Mouse (Mus musculus) thymus, postnatal 36 days (tissue): ENCODE data around the gene Bcar3.

ENCODE experiments used
- DNase-seq, 2 experiments: peaks; one replicate each; pipeline ENCODE4 v3.0.0; 2022; ENCODE audit warnings: mixed read lengths in 2 of 2

The Bcar3 gene

DNA sequence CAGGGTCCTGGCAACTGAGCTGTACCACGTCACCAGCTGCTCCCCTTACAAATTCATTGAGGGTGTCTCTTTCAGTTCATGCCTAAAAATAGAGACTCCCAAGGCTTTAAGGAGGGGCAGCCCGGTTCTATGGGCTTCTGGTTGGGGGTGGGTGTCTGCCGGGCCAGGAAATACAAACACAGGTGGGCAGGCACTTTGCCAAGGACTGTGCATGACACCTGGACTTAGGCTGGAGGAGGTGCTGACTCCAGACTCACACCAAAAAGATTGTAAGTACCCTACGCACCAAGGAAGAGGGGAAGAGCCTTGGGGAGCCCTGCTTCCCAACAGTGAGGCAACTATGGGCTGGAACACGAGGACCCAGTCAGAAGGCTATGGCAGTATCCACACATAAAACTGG is 44.1 kb downstream of the Bcar3 start:
- no peak for DNase-seq

- DNase-seq = no peak
These were observed 45.0 kb downstream of the Bcar3 start for GRCm38 (mm10) chr3:122338897-122339296.

GRCm38 (mm10) chr3:122340135-122341068 is 46.5 kb downstream of the Bcar3 start:
- DNase-seq = no peak

DNA sequence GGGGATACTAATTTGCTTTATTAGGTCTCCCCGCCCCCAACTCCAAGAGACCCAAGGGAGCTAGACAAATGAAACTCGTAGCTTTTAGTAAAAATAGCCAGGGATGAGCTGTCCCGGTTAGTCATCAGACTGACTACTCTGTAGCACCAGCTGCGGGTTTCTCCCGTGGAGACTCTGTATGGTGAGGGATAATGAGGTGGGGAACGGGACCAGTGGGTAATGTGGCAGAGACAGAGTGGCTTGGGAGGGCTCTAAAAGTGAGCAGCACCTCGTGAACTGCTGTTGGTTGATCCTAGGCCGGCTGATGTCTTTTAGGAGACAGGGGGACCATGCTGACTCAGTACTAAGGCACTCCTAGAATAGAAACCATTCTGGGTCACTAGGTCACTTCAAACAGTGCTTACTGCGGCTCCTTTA is 49.5 kb downstream of the Bcar3 start:
- DNase-seq = no peak

- DNase-seq = no peak
These were observed 50.4 kb downstream of the Bcar3 start for GRCm38 (mm10) chr3:122344350-122344749.

DNA sequence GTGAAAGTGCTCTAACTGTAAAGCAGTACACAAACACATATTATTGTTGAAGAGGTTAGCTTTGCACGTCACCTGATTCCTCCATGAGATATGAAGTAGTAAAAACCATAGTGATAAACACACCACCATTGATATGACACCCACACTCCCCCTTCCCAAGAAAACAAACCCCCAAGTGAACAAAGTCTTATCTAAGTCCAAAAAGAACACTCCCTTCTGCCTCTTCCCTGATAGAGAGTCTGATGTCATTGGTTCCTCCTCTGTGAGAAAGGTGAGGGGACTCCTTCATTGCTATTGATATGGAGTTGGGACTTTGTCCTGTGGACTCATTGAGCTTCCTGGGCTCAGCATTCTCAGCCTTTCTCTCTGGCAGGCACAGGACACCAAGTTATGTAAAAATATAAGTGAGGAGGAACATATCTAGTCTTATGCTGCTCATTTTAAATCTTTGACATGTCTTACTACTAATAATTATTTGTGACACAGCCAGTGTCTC is 52.1 kb downstream of the Bcar3 start:
- no peak for DNase-seq

- DNase-seq = no peak
These were observed 52.7 kb downstream of the Bcar3 start for GRCm38 (mm10) chr3:122346600-122346999.

GRCm38 (mm10) chr3:122348677-122349076 is 54.7 kb downstream of the Bcar3 start:
- no peak for DNase-seq

- DNase-seq = no peak
These were observed 58.9 kb downstream of the Bcar3 start for GRCm38 (mm10) chr3:122352801-122353200.

DNA sequence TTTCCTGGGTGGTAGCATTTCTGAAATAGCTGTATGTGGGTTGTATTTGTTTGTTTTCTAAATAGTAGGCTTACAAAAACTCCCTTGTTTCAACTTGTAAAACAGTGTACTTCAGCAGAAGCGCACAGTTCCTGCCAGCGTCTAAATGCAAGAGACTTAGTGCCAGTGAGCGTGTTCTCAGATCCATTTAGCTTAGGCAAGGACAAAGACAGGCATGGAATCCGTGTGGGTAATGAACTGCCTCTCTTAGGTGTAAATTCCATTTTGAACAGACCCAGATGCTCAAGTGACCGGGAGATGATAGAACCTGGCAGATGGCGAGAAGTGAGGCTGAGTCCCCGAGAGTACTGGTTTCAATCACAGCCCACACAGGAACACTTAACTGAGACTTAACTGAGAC is 65.5 kb downstream of the Bcar3 start:
- no peak for DNase-seq

DNA sequence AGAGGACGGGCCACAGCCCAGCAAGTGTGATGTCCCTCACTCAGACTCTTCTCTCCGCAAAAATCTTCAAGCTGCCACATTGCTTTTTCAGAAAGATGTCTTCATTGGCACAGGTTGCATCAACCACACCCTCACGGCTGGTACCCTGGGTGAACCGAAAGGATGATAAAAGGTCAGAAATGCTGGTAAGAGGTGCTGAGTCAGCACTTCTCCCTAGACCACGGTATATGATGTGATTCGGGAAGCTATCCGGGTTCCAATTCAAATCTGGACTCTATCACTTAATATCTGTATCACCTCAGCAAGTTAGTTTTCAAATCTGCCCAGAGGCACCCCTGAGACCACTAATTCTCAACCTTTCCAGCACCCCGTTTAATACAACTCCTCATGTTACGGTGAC is 66.0 kb downstream of the Bcar3 start:
- DNase-seq = no peak

DNA sequence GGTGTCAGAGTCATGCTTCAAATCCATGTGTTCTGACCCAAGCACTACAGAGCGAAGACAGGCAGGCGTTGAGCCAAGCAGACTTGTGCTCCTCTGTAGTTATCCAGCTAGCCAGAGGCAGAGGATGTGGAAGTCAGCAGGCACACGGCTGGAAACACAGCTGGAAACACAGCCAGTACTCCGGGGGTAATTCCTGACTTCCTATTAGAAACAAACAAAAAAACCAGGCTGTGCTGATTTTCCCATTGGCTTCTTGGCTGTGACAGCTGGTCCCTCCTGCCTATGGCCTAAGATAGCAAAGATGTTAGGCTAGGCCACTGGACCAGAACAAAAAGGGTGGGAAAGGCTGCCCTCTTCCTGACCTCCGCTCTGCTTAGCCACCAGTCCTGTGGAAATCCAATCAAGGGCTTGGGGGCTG is 66.8 kb downstream of the Bcar3 start:
- no peak for DNase-seq

GRCm38 (mm10) chr3:122362719-122363118 is 68.8 kb downstream of the Bcar3 start:
- no peak for DNase-seq

DNA sequence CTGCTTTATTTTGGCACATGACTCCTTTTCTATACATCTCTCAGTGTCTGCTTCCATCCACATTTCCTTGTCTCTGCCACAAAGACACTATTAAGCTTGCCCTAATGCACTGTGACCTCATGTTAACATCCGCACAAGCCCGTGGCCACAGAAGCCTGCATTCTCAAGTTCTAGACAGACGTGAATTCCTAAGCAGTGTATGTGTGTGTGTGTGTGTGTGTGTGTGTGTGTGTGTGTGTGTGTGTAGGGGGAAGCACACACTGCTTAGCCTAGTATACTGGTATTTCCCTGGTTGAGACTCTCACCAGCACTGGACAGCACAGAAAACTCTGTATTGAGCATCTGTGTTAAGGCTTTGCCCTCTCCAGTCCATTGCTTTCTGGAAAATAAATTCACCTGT is 70.6 kb downstream of the Bcar3 start:
- DNase-seq = no peak

DNA sequence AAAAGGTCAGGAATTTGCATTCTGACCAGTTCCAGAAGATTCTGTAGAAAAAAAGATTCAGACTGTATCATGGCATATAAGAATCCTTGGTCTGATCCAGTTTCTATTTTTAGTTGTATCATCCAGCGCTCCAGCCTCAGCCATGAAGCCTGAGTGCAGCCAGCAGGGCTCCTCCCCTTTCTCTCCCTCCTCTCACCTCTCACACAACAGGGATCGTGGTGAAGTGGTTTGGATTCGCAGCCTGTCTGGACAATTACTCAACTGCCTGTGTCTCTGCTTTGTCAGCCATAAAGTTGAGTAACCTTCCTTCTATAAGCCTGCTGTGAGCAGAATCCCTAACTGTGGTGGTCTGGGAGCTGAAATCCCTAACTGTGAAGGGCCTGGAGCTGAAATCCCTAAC is 71.4 kb downstream of the Bcar3 start:
- no peak for DNase-seq

GRCm38 (mm10) chr3:122371646-122372341 is 77.9 kb downstream of the Bcar3 start:
- DNase-seq = no peak

GRCm38 (mm10) chr3:122372617-122373016 is 78.7 kb downstream of the Bcar3 start:
- DNase-seq = no peak

DNA sequence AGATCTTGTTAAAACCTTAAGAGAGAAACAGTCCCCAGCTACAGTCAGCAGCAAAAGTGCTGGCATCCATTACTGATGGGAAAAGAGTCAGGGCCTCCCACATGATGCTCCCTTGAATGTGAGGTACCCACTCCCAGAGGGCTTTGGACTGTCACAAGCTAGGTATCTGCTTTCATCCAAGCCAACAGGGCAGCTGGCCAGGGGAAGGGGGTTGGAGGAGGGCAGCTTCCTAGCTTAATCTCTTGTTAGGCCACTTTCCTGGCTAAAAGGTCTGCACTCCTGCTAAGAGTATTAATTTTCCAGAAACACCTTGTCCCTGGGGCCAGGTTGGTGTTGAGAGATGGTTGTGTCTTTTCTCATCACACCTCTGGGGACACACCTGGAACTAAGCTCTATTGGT is 82.1 kb downstream of the Bcar3 start:
- DNase-seq = no peak

DNA sequence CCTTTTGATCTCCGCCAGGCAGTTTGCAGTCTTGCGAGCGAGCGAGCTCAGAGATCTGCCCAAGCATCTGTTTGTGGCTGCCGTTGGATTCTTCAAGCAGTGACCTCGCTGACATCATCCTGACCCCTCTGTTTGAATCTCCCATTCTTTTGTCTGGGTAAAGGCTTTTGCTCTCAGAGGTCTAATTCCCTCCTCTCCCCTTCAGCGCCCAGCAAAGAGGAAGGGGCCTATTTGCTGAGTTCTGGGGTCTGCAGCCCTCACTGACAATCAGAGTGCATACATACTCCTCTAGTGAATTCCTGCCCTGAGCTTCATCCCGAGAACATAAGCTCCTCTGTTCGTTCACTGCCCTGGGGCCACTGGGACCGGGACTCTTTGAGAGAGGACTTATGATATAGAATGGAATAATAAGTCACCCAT is 82.5 kb downstream of the Bcar3 start:
- DNase-seq = no peak

GRCm38 (mm10) chr3:122376841-122377464 is 83.0 kb downstream of the Bcar3 start:
- DNase-seq = no peak

DNA sequence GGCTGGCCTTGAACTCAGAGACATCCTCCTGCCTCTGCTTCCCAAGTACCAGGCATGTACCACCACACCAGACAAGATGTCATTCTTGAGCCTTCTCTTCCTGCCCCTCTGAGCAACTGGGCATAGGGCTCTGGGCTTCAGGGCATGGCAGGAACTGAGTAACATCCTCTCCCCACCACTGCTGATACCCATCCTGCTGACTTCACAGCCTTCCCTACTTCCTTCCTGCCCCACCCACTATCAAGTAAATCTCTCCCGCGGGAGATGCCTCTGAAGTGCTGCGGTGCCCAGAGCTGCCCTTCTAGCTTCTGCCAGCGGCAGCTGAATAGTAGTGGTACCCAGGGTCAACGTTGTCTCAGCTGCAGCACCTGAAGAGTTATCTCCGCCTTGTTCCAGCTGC is 84.7 kb downstream of the Bcar3 start:
- DNase-seq = no peak

GRCm38 (mm10) chr3:122380776-122381175 is 86.8 kb downstream of the Bcar3 start:
- DNase-seq = no peak

DNA sequence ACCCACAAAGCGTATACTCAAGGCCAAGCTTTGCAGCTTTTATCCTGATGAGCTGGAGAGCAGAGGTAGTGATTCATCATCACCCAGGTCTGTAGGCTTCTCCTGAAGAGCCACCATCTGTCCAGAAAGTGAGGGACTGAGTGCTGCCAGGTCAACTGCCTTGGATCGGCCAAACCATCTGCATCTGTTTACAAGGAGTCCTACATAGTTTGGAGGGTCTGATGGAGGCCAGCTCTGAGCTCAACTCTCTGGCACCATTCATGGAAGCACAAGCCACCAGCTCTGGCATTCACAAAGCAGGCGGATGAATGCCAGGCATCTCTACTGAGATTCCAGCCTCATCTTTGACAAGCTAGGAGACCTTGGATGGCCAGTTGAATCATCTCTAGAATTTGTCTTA is 87.7 kb downstream of the Bcar3 start:
- no peak for DNase-seq
